Mouse (Mus musculus): ENCODE measurements at regions not wholly inside any gene's neighbourhood (a gene's known extent, or its start where the extent isn't known, plus 50 kb on each side); places are given as distances from the start of the nearest gene placed in this dataset.

- H3K4me2 ChIP-seq (ENCODE audit: low read depth, low read length) = no peak overlapping the region
- H3K27ac ChIP-seq (ENCODE audit: low read depth, low read length) = no peak overlapping the region
- no peaks in the 10 kb centered on the region for H3K27me3 ChIP-seq (ENCODE audit: control insufficient read depth, insufficient read depth, low read length)
- H3K4me3 ChIP-seq (ENCODE audit: low read depth, low read length) = no peak overlapping the region
- no peak for ATAC-seq (ENCODE audit: low read depth)
- no peaks in the 10 kb centered on the region for H3K9me3 ChIP-seq (ENCODE audit: control insufficient read depth, low read length)
- H3K36me3 ChIP-seq (ENCODE audit: control insufficient read depth, insufficient read depth, low read length) = no peaks in the 10 kb centered on the region
- no peaks in the 10 kb centered on the region for H3K4me1 ChIP-seq (ENCODE audit: control insufficient read depth, insufficient read depth, low read length)
- no peak overlapping the region for H3K9ac ChIP-seq (replicated peaks; ENCODE audit: low read depth, low read length)
- WGBS = 92% methylated on average over 1 of the region's 1 CpGs
Observed at GRCm38 (mm10) chr17:45799725-45800124, 66.1 kb upstream of the 1600014C23Rik start.

- no peaks in the 10 kb centered on the region for H3K27me3 ChIP-seq (ENCODE audit: control insufficient read depth, insufficient read depth, low read length)
- no peaks in the 10 kb centered on the region for H3K9me3 ChIP-seq (ENCODE audit: control insufficient read depth, low read length)
- WGBS = 82% methylated on average over 11 of the region's 11 CpGs
- no peak for ATAC-seq (ENCODE audit: low read depth)
- H3K27ac ChIP-seq (ENCODE audit: low read depth, low read length) = no peak overlapping the region
- no peak overlapping the region for H3K9ac ChIP-seq (replicated peaks; ENCODE audit: low read depth, low read length)
- H3K4me2 ChIP-seq (ENCODE audit: low read depth, low read length) = no peak overlapping the region
- no peaks in the 10 kb centered on the region for H3K36me3 ChIP-seq (ENCODE audit: control insufficient read depth, insufficient read depth, low read length)
- no peaks in the 10 kb centered on the region for H3K4me1 ChIP-seq (ENCODE audit: control insufficient read depth, insufficient read depth, low read length)
- no peak overlapping the region for H3K4me3 ChIP-seq (ENCODE audit: low read depth, low read length)
Observed at GRCm38 (mm10) chr17:45798996-45799395, 65.4 kb upstream of the 1600014C23Rik start.

GRCm38 (mm10) chr17:45798456-45798855, 64.8 kb upstream of the 1600014C23Rik start:
- Histone ChIP-seq H3K27ac (ENCODE audit: low read depth, low read length) (no peak overlapping the region), H3K27me3 (ENCODE audit: control insufficient read depth, insufficient read depth, low read length) (no peaks in the 10 kb centered on the region), H3K4me2 (ENCODE audit: low read depth, low read length) (no peak overlapping the region), H3K4me3 (ENCODE audit: low read depth, low read length) (no peak overlapping the region), H3K36me3 (ENCODE audit: control insufficient read depth, insufficient read depth, low read length) (no peaks in the 10 kb centered on the region), H3K9ac (replicated peaks; ENCODE audit: low read depth, low read length) (no peak overlapping the region), H3K4me1 (ENCODE audit: control insufficient read depth, insufficient read depth, low read length) (no peaks in the 10 kb centered on the region), H3K9me3 (ENCODE audit: control insufficient read depth, low read length) (no peaks in the 10 kb centered on the region)
- no peak for ATAC-seq (ENCODE audit: low read depth)
- WGBS = 78% methylated on average over 8 of the region's 8 CpGs

- no peak overlapping the region for H3K27ac ChIP-seq (ENCODE audit: low read depth, low read length)
- H3K9me3 ChIP-seq (ENCODE audit: control insufficient read depth, low read length) = no peaks in the 10 kb centered on the region
- no peaks in the 10 kb centered on the region for H3K27me3 ChIP-seq (ENCODE audit: control insufficient read depth, insufficient read depth, low read length)
- H3K4me1 ChIP-seq (ENCODE audit: control insufficient read depth, insufficient read depth, low read length) = no peaks in the 10 kb centered on the region
- ATAC-seq (ENCODE audit: low read depth) = no peak
- no peak overlapping the region for H3K4me2 ChIP-seq (ENCODE audit: low read depth, low read length)
- H3K9ac ChIP-seq (replicated peaks; ENCODE audit: low read depth, low read length) = no peak overlapping the region
- 80% methylated on average over 6 of the region's 6 CpGs for WGBS
- H3K36me3 ChIP-seq (ENCODE audit: control insufficient read depth, insufficient read depth, low read length) = no peaks in the 10 kb centered on the region
- H3K4me3 ChIP-seq (ENCODE audit: low read depth, low read length) = no peak overlapping the region
Observed at GRCm38 (mm10) chr17:45797121-45797520, 63.5 kb upstream of the 1600014C23Rik start.

- WGBS = 87% methylated on average over 7 of the region's 7 CpGs
- Histone ChIP-seq H3K4me2 (ENCODE audit: low read depth, low read length) (no peak overlapping the region), H3K27ac (ENCODE audit: low read depth, low read length) (no peak overlapping the region), H3K9me3 (ENCODE audit: control insufficient read depth, low read length) (no peaks in the 10 kb centered on the region), H3K36me3 (ENCODE audit: control insufficient read depth, insufficient read depth, low read length) (no peaks in the 10 kb centered on the region), H3K4me1 (ENCODE audit: control insufficient read depth, insufficient read depth, low read length) (no peaks in the 10 kb centered on the region), H3K27me3 (ENCODE audit: control insufficient read depth, insufficient read depth, low read length) (no peaks in the 10 kb centered on the region), H3K9ac (replicated peaks; ENCODE audit: low read depth, low read length) (no peak overlapping the region), H3K4me3 (ENCODE audit: low read depth, low read length) (no peak overlapping the region)
- ATAC-seq (ENCODE audit: low read depth) = no peak
Observed at GRCm38 (mm10) chr17:45794926-45795325, 61.3 kb upstream of the 1600014C23Rik start.

- Histone ChIP-seq H3K9me3 (ENCODE audit: control insufficient read depth, low read length) (no peaks in the 10 kb centered on the region), H3K27me3 (ENCODE audit: control insufficient read depth, insufficient read depth, low read length) (no peaks in the 10 kb centered on the region), H3K9ac (replicated peaks; ENCODE audit: low read depth, low read length) (no peak overlapping the region), H3K4me3 (ENCODE audit: low read depth, low read length) (no peak overlapping the region), H3K4me1 (ENCODE audit: control insufficient read depth, insufficient read depth, low read length) (no peaks in the 10 kb centered on the region), H3K4me2 (ENCODE audit: low read depth, low read length) (no peak overlapping the region), H3K27ac (ENCODE audit: low read depth, low read length) (no peak overlapping the region), H3K36me3 (ENCODE audit: control insufficient read depth, insufficient read depth, low read length) (no peaks in the 10 kb centered on the region)
- WGBS = 83% methylated on average over 8 of the region's 8 CpGs
- ATAC-seq (ENCODE audit: low read depth) = no peak
Observed at GRCm38 (mm10) chr17:45790959-45791520, 57.4 kb upstream of the 1600014C23Rik start.

- Histone ChIP-seq H3K4me1 (ENCODE audit: control insufficient read depth, insufficient read depth, low read length) (no peaks in the 10 kb centered on the region), H3K9me3 (ENCODE audit: control insufficient read depth, low read length) (no peaks in the 10 kb centered on the region), H3K27ac (ENCODE audit: low read depth, low read length) (no peak overlapping the region), H3K9ac (replicated peaks; ENCODE audit: low read depth, low read length) (no peak overlapping the region), H3K4me3 (ENCODE audit: low read depth, low read length) (no peak overlapping the region), H3K27me3 (ENCODE audit: control insufficient read depth, insufficient read depth, low read length) (no peaks in the 10 kb centered on the region), H3K36me3 (ENCODE audit: control insufficient read depth, insufficient read depth, low read length) (no peaks in the 10 kb centered on the region), H3K4me2 (ENCODE audit: low read depth, low read length) (no peak overlapping the region)
- ATAC-seq (ENCODE audit: low read depth) = no peak
- WGBS = 59% methylated on average over 6 of the region's 6 CpGs
Observed at GRCm38 (mm10) chr17:45789777-45790176, 56.1 kb upstream of the 1600014C23Rik start.

- no peak overlapping the region for H3K27ac ChIP-seq (ENCODE audit: low read depth, low read length)
- H3K27me3 ChIP-seq (ENCODE audit: control insufficient read depth, insufficient read depth, low read length) = no peaks in the 10 kb centered on the region; the same call in 1 of the 2 replicates
- H3K9ac ChIP-seq (replicated peaks; ENCODE audit: low read depth, low read length) = no peak overlapping the region
- H3K36me3 ChIP-seq (ENCODE audit: control insufficient read depth, insufficient read depth, low read length) = no peaks in the 10 kb centered on the region
- ATAC-seq (ENCODE audit: low read depth) = no peak
- 82% methylated on average over 10 of the region's 10 CpGs for WGBS
- no peaks in the 10 kb centered on the region for H3K9me3 ChIP-seq (ENCODE audit: control insufficient read depth, low read length)
- no peaks in the 10 kb centered on the region for H3K4me1 ChIP-seq (ENCODE audit: control insufficient read depth, insufficient read depth, low read length)
- no peak overlapping the region for H3K4me3 ChIP-seq (ENCODE audit: low read depth, low read length)
- no peak overlapping the region for H3K4me2 ChIP-seq (ENCODE audit: low read depth, low read length)
Observed at GRCm38 (mm10) chr17:45784905-45785304, 51.3 kb upstream of the 1600014C23Rik start.

GRCm38 (mm10) chr17:45784496-45784895, 50.9 kb upstream of the 1600014C23Rik start:
- no peaks in the 10 kb centered on the region for H3K4me1 ChIP-seq (ENCODE audit: control insufficient read depth, insufficient read depth, low read length)
- 97% methylated on average over 5 of the region's 5 CpGs for WGBS
- H3K27ac ChIP-seq (ENCODE audit: low read depth, low read length) = no peak overlapping the region
- no peaks in the 10 kb centered on the region for H3K36me3 ChIP-seq (ENCODE audit: control insufficient read depth, insufficient read depth, low read length)
- no peak overlapping the region for H3K4me3 ChIP-seq (ENCODE audit: low read depth, low read length)
- H3K4me2 ChIP-seq (ENCODE audit: low read depth, low read length) = no peak overlapping the region
- H3K9ac ChIP-seq (replicated peaks; ENCODE audit: low read depth, low read length) = no peak overlapping the region
- H3K27me3 ChIP-seq (ENCODE audit: control insufficient read depth, insufficient read depth, low read length) = no peaks in the 10 kb centered on the region; the same call in 1 of the 2 replicates
- no peaks in the 10 kb centered on the region for H3K9me3 ChIP-seq (ENCODE audit: control insufficient read depth, low read length)
- ATAC-seq (ENCODE audit: low read depth) = no peak
